Mouse (Mus musculus) CH12.LX (cell line): ENCODE measurements around the gene Jup. TPM values are rescaled to one million over a fixed set of nuclear protein-coding genes. Genes with fewer than 3 reads are reported as not detected.

Source experiments
- DNase-seq: peaks from one replicate; pipeline ENCODE4 v3.0.0-alpha.2; 2013; ENCODE audit errors: extremely low read depth
- H3K27ac ChIP-seq: 2 replicates; pipeline ENCODE4 v1.5.1; 2012; ENCODE audit warnings: low read depth, mild to moderate bottlenecking, control low read depth, moderate library complexity; ENCODE audit not compliant: insufficient read depth
- H3K27me3 ChIP-seq: replicated peaks from 2 replicates; pipeline ENCODE3; 2012; ENCODE audit warnings: inconsistent platforms
- H3K36me3 ChIP-seq, 2 experiments: replicated peaks in 1 of 2; 2 replicates each; pipeline versions ENCODE3 to v1.6.1; 2012; ENCODE audit warnings: inconsistent platforms in 1 of 2, low read length in 1 of 2, mild to moderate bottlenecking in 1 of 2, mixed read lengths in 1 of 2, moderate library complexity in 1 of 2; ENCODE audit not compliant: control insufficient read depth in 1 of 2, insufficient read depth in 1 of 2
- H3K4me1 ChIP-seq, 2 experiments: 2 replicates each; pipeline ENCODE4 v1.6.1; 2012; ENCODE audit warnings: inconsistent platforms in 1 of 2, moderate library complexity in 1 of 2; ENCODE audit not compliant: insufficient read depth in 2 of 2, control insufficient read depth in 1 of 2
- H3K4me2 ChIP-seq: 2 replicates; pipeline ENCODE4 v1.6.1; 2012; ENCODE audit warnings: low read depth, mild to moderate bottlenecking, control low read depth; ENCODE audit not compliant: poor library complexity, insufficient read depth, severe bottlenecking
- H3K4me3 ChIP-seq, 3 experiments: fragments of 150-350 bp in 1 of 3; sonication (generic) in 1 of 3; replicated peaks in 1 of 3; 2 replicates each; pipeline versions ENCODE3 to v1.5.1; 2011 to 2012; ENCODE audit warnings: low read depth in 2 of 3, low read length in 2 of 3, mild to moderate bottlenecking in 2 of 3, moderate library complexity in 2 of 3, control low read depth in 1 of 3, improper control_type of control experiment in 1 of 3, inconsistent platforms in 1 of 3, mixed read lengths in 1 of 3; ENCODE audit not compliant: poor library complexity in 1 of 3
- H3K79me2 ChIP-seq: replicated peaks from 2 replicates; pipeline ENCODE4 v1.6.1; 2012; ENCODE audit warnings: mild to moderate bottlenecking, moderate library complexity; ENCODE audit not compliant: control insufficient read depth, poor library complexity, insufficient read depth, severe bottlenecking; ENCODE audit errors: extremely low read depth
- H3K9ac ChIP-seq: 2 replicates; pipeline ENCODE4 v1.6.1; 2012; ENCODE audit warnings: low read depth, mild to moderate bottlenecking, control low read depth, moderate library complexity; ENCODE audit not compliant: insufficient read depth
- H3K9me3 ChIP-seq: replicated peaks from 2 replicates; pipeline ENCODE3; 2012; ENCODE audit warnings: low read length, inconsistent platforms, mixed read lengths
- EP300 ChIP-seq: IDR thresholded peaks from 2 replicates; pipeline ENCODE4 v1.6.1; 2011; ENCODE audit warnings: low read length, improper control_type of control experiment
- MAFK ChIP-seq: IDR thresholded peaks from 2 replicates; pipeline ENCODE4 v1.6.1; 2011; ENCODE audit warnings: low read length, improper control_type of control experiment; ENCODE audit not compliant: insufficient replicate concordance
- MEF2A ChIP-seq: IDR thresholded peaks from 2 replicates; pipeline ENCODE4 v1.6.1; 2014; ENCODE audit warnings: low read depth, mild to moderate bottlenecking, inconsistent platforms, low read length, improper control_type of control experiment, borderline replicate concordance
- TCF12 ChIP-seq: IDR thresholded peaks from 2 replicates; pipeline ENCODE4 v1.6.1; 2014; ENCODE audit warnings: low read depth, mild to moderate bottlenecking, inconsistent platforms, low read length, improper control_type of control experiment
- ZKSCAN1 ChIP-seq: IDR thresholded peaks from 2 replicates; pipeline ENCODE4 v1.6.1; 2012; ENCODE audit warnings: low read depth, inconsistent platforms, low read length, improper control_type of control experiment, borderline replicate concordance
- dilution Hi-C: fragments of 300-500 bp; cut with MboI; formaldehyde crosslinking; loops from 2 replicates; pipeline ENCODE4 v1.14.3; 2020; ENCODE audit warnings: low sequenced_read_pairs; ENCODE audit not compliant: extremely low pct_unique_long_range_greater_than_20kb, extremely low pct_ligation_motif_present
- in situ Hi-C: fragments of 300-500 bp; cut with MboI; formaldehyde crosslinking; loops from 3 replicates; pipeline ENCODE4 v1.14.3; 2019; ENCODE audit warnings: low sequenced_read_pairs, low pct_ligation_motif_present, low pct_unique_long_range_greater_than_20kb, mixed read lengths
- polyA plus RNA-seq: library from polyadenylated mRNA; unstranded; fragments of >175 nt; gene quantifications from 2 replicates; pipeline ENCODE4 v1.2.1, GENCODE M21; 2012; ENCODE audit warnings: low read depth; ENCODE audit not compliant: insufficient read length
- total RNA-seq, 2 experiments: library from RNA; depleted of rRNA; stranded (reverse); fragments of 300-350 nt in 1 of 2; fragments of >200 nt in 1 of 2; gene quantifications; 2 replicates each; pipeline ENCODE4 v1.2.3; 2012 to 2014

The Jup gene
- total and polyA plus RNA-seq, 3 experiments, result 0.68 to 1.4 (median 1.1) TPM

GRCm38 (mm10) chr11:100387589-100388375, 9.8 kb downstream of the Jup start:
- H3K79me2 ChIP-seq, result no peaks in the 10 kb centered on the region
- no peak for DNase-seq
- H3K9ac ChIP-seq, result no peak overlapping the region
- no peaks in the 10 kb centered on the region for H3K36me3 ChIP-seq
- no peak overlapping the region for H3K4me2 ChIP-seq
- no peak overlapping the region for H3K27ac ChIP-seq
- H3K4me3 ChIP-seq, result no peak overlapping the region
- dilution Hi-C loops, result no loop called here
- no peaks in the 10 kb centered on the region for H3K9me3 ChIP-seq
- 0 out of 2 replicates have a peak, but pooled peaks have one; percentile 32 for TF ChIP-seq MEF2A
- no peak for TF ChIP-seq MAFK
- peaks cover 62% of the 10 kb centered on the region for H3K27me3 ChIP-seq
- peaks cover 16 to 36% of the 10 kb centered on the region in 2 experiments for H3K4me1 ChIP-seq
- in situ Hi-C loops, result no loop called here

DNA sequence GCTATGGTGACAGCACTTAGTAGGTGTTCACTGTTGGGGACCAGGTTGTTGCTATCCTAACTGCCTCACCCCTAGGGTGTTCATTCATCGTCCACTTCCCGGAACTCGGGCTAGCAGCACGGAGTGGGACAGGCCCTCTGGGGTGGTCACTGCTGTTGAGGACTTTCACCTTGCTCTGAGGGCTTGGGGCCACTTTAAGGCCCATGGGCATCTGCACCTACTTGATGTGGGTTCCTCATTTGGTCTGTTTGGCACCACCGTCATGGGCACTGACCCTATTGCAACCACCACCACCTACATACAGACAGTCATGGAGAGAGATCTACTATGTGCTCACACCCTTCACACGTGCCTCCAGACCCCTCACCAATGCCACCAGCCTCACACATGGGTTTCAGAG, 10.5 kb downstream of the Jup start:
- no peaks in the 10 kb centered on the region for H3K36me3 ChIP-seq
- TF ChIP-seq TCF12, result no peak
- peak; percentile 42; the same call in 1 of the 2 replicates for TF ChIP-seq ZKSCAN1
- H3K79me2 ChIP-seq, result no peaks in the 10 kb centered on the region
- dilution Hi-C loops (no loop called here), in situ Hi-C loops (no loop called here)
- no peak overlapping the region for H3K9ac ChIP-seq
- H3K4me1 ChIP-seq, result peaks cover 16 to 36% of the 10 kb centered on the region in 2 experiments
- H3K4me2 ChIP-seq, result no peak overlapping the region
- H3K27me3 ChIP-seq, result peaks cover 57% of the 10 kb centered on the region
- DNase-seq, result no peak
- H3K9me3 ChIP-seq, result no peaks in the 10 kb centered on the region
- H3K27ac ChIP-seq, result no peak overlapping the region
- H3K4me3 ChIP-seq, result no peak overlapping the region

- no peak for TF ChIP-seq EP300
- TF ChIP-seq ZKSCAN1, result 0 out of 2 replicates have a peak, but pooled peaks have one; percentile 8
- H3K27ac ChIP-seq, result no peak overlapping the region
- in situ Hi-C loops, result no loop called here
- peaks cover 16 to 36% of the 10 kb centered on the region in 2 experiments for H3K4me1 ChIP-seq
- no peaks in the 10 kb centered on the region for H3K79me2 ChIP-seq
- H3K9me3 ChIP-seq, result no peaks in the 10 kb centered on the region
- H3K27me3 ChIP-seq, result peaks cover 55% of the 10 kb centered on the region
- DNase-seq, result peak; percentile 47
- no peak overlapping the region for H3K9ac ChIP-seq
- H3K4me3 ChIP-seq, result no peak overlapping the region
- no peaks in the 10 kb centered on the region for H3K36me3 ChIP-seq
- dilution Hi-C loops, result no loop called here
- H3K4me2 ChIP-seq, result no peak overlapping the region
These were observed 11.0 kb downstream of the Jup start for GRCm38 (mm10) chr11:100386586-100386985.
